Mouse (Mus musculus): Measurements from ENCODE around the gene Itpk1. TPM values are rescaled to one million over a fixed set of nuclear protein-coding genes. Genes with fewer than 3 reads are reported as not detected.

Gene Itpk1
- polyA plus RNA-seq, 3 experiments from 2014 or later: 13.4 to 31.0 (median 14.1) TPM

- ATAC-seq: no peak
Measured at GRCm38 (mm10) chr12:102713153-102713865, 8.6 kb upstream of the Itpk1 start.

- no peak for ATAC-seq
Measured at GRCm38 (mm10) chr12:102710851-102711375, 6.2 kb upstream of the Itpk1 start.

- no peak for ATAC-seq
Measured at GRCm38 (mm10) chr12:102709896-102710295, 5.2 kb upstream of the Itpk1 start.

- no peak for ATAC-seq
Measured at GRCm38 (mm10) chr12:102708220-102708619, 3.5 kb upstream of the Itpk1 start.

GRCm38 (mm10) chr12:102706833-102707463 lies 2.2 kb upstream of the Itpk1 start:
- ATAC-seq: no peak

GRCm38 (mm10) chr12:102705906-102706640 lies 1.3 kb upstream of the Itpk1 start:
- ATAC-seq: no peak

GRCm38 (mm10) chr12:102705216-102705871 lies 614 bp upstream of the Itpk1 start:
- peak; percentile 72 for ATAC-seq

GRCm38 (mm10) chr12:102703921-102704408 lies 765 bp downstream of the Itpk1 start:
- peak; percentile 24 for ATAC-seq

GRCm38 (mm10) chr12:102703441-102703840 lies 1.3 kb downstream of the Itpk1 start:
- no peak for ATAC-seq

GRCm38 (mm10) chr12:102703111-102703412 lies 1.7 kb downstream of the Itpk1 start:
- no peak for ATAC-seq

- ATAC-seq: peak; percentile 27
Measured at GRCm38 (mm10) chr12:102702356-102703110, 2.2 kb downstream of the Itpk1 start.

- no peak for ATAC-seq
Measured at GRCm38 (mm10) chr12:102701691-102702207, 3.0 kb downstream of the Itpk1 start.

- ATAC-seq: no peak
Measured at GRCm38 (mm10) chr12:102700453-102700852, 4.3 kb downstream of the Itpk1 start.

GRCm38 (mm10) chr12:102699156-102699555 lies 5.6 kb downstream of the Itpk1 start:
- peak; percentile 34 for ATAC-seq

GRCm38 (mm10) chr12:102698089-102698684 lies 6.5 kb downstream of the Itpk1 start:
- no peak for ATAC-seq

GRCm38 (mm10) chr12:102697381-102697780 lies 7.3 kb downstream of the Itpk1 start:
- no peak for ATAC-seq

- ATAC-seq: no peak
Measured at GRCm38 (mm10) chr12:102696635-102697354, 7.9 kb downstream of the Itpk1 start.

GRCm38 (mm10) chr12:102695369-102696239 lies 9.1 kb downstream of the Itpk1 start:
- ATAC-seq: peak; percentile 49

GRCm38 (mm10) chr12:102691761-102692160 lies 13.0 kb downstream of the Itpk1 start:
- ATAC-seq: no peak

- no peak for ATAC-seq
Measured at GRCm38 (mm10) chr12:102691180-102691579, 13.6 kb downstream of the Itpk1 start.
